Mouse (Mus musculus): Measurements from ENCODE around the gene Sh3bp5.

Sh3bp5 gene

DNA sequence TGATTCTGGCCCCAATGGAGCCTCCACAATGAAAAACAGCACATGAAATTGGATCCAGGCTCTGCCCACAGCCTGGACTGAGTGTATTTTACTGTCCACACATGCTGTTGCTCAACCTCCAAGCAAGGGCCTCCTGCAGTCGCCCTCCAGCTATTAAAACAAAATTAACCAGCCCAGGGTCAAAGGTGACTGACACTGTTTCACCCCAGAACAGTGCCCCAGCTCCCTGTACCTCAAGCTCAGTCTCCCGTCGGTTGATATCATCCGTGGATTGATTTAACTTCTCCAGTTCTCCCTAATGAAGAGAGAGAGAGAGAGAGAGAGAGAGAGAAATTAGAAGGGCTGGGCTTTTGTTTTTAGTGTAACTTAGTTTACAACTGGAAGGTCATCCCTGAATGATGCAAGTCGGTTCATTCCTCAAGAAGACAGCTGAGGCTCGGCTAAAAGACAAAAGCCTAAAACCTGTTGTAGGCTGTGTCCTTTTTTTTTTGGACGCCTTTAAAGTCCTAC lies 2.0 kb downstream of the Sh3bp5 start:
- peak; percentile 58 for DNase-seq (ENCODE audit: low read depth, low spot score)

DNA sequence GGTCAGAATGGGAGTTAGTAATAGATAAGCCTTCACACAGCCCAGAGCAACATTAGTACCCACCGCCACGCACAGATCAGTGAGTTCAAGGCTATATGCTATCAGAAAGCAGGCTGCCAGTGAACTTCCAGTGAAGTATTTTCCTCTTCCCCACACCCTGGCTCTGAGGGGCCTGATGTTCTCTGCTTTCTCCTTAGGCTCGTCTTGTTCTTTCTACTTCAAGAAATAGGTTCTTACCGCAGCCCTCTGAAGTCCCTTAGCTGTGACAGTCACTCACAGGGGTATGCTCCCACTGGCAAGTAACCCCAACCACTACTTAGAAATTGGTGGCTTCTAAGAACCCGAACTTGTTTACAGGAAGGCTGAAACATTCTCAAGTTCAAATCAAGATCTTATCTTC lies 2.8 kb downstream of the Sh3bp5 start:
- peak; percentile 65 for DNase-seq (ENCODE audit: low read depth, low spot score)

DNA sequence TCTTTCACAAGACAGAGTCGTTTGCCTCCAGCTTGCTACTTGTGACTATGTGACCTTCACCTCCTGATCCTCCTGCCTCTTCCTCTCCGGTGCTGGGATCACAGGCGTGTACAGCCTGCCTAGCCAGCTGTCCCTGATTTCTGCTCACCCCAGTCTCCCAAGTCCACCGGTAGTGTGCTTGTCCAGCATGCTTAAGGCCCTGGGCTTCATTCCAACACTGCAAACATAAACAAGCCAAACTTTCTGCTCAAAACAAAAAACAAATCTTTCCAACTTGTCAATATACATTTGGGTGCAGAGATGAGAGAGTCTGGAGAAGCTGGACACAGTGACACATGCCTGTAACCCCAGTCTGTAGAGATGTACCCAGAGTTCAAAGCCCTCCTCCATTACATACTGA lies 3.5 kb downstream of the Sh3bp5 start:
- DNase-seq (ENCODE audit: low read depth, low spot score), result peak; percentile 51

DNA sequence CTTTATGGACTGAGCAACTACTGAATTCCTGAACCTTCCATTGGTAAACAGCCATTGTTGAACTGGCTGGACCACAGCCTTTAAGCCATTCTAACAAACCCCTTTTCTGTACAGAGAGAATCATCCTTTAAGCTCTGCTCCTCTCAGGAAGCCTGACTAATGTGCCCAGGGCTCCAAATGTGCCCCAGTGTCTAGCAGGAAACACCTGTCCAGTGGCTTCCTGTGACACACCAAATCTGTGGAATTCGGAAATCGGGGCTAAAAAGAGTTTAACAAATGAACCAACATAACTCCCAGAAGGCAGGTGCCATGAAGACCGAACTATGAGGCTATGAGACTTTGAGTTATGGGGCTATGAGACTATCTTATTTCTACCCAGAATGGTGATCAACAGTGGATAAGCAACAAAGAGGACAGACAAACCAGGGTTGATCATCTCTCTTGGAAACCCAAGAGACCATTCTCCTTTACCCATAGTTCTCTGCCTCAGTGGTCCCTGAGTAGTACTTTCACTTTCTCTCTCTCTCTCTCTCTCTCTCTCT lies 4.0 kb downstream of the Sh3bp5 start:
- peak; percentile 58 for DNase-seq (ENCODE audit: low read depth, low spot score)

DNA sequence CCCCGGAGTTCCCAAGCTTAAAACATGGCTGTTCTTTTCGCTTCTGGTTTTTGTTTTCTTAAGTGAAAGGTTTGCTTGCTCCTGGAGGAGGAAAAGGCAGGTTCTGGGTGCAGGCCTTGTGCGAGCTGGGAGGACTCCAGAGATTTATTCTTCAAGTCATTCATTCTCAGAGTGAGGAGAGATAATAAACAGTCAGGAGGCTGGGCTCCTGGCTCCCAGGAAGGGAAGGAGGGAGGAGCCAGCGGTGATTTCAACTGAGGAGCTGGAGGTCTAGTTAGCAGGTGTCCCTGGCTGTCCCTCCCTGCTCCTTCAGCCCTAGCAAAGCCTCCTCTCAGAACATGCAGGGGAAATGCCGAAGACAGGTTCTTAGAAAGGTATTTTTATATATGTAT lies 6.9 kb downstream of the Sh3bp5 start:
- DNase-seq (ENCODE audit: low read depth, low spot score), result no peak

DNA sequence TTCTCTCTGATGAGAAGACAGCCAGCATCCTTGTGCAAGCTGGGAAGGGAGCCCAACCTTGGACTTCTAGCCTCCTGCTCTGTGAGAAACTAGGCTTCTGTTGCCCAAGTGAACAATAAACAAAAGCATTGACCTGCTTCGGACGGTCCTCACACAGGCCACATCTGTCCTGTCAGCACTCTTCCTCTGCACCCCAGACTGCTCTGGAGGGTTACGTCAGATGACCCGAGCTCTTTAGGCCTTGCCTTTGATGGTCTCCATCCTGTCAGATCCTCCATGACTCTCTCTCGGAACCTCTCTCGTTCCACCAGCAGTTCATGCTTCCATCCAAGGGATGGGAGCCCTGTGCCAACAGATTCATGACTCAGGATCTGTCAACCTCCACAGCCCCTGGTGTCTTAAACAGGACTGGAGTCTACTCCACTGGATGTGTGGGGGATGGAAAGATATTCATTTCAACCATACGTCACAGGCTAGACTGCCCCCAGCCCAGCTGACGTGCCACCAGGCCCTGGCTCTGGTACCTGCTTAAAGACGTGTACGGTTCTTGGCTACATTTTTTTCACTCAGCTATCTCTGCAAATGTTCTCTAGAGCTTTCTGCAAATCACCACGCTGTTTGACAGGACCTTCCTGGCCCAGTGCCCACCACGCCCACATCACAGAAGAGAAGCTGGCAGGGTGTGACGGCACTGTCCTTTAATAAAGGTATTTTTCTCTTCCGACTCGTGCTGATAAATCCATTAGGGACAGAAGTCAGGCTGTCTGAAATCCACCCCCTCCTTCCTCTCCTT lies 7.5 kb downstream of the Sh3bp5 start:
- no peak for DNase-seq (ENCODE audit: low read depth, low spot score)

DNA sequence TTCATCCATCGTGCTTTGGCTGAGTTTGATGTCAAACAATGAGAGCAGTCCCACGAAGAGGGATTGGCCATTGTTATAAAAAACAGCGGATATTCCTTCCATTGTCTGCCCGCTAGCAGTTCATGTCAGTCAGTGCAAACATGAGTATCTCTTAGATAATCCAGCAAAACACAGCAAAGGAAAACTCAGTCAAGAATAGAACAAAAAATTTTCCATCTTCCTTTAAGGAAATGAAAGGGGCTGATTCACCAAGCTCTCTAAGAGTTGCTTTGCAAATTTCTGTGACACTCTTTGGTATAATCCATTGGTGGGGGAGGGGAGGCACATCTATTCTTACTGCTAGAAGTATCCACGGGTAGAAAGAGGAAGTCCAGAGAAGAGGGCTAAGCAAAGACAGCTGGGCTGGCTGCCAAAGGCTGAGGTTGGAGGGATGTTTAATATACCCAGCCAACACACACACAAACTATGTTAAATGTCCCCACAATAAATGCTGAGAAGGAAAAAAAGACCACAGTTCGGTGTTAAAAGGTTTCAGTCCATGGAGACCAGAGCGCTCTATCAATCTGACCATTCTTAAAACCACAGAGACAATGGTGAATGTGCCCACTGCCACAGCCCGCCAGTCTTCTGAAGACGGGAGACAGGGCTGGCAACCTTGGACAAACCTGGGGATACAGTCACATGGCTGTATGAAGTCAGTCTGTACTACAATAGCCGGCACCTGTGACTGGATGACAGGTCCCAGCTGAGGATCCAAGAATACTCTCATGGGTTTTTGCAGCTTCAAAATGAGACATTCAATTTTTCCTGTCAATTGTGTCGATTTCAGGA lies 12.7 kb downstream of the Sh3bp5 start:
- peak; percentile 91 for DNase-seq (ENCODE audit: low read depth, low spot score)

GRCm38 (mm10) chr14:31422395-31422794 lies 13.5 kb downstream of the Sh3bp5 start:
- DNase-seq (ENCODE audit: low read depth, low spot score), result no peak

GRCm38 (mm10) chr14:31421509-31422295 lies 14.2 kb downstream of the Sh3bp5 start:
- no peak for DNase-seq (ENCODE audit: low read depth, low spot score)

- no peak for DNase-seq (ENCODE audit: low read depth, low spot score)
Observed at GRCm38 (mm10) chr14:31420985-31421384, 14.9 kb downstream of the Sh3bp5 start.

DNA sequence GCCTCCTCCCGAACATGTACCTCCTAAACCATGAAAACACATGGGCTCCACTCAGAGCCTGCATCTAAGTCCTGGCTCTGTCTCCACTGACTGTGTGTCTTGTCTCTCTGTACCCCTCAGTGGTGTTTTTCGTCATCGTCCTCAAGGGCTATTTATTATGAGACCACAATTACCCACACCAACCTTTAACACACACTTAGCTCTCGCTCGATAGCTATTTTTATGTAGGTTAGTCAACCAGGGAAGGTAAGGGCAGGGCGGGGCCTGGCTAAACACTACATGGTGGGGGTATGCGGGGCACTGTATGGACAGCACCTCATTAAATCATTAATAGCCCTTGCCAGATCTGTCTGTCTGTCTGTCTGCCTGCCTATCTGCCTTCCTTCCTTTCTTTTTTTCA lies 15.3 kb downstream of the Sh3bp5 start:
- peak; percentile 82 for DNase-seq (ENCODE audit: low read depth, low spot score)

- DNase-seq (ENCODE audit: low read depth, low spot score), result no peak
Observed at GRCm38 (mm10) chr14:31420135-31420534, 15.7 kb downstream of the Sh3bp5 start.

DNA sequence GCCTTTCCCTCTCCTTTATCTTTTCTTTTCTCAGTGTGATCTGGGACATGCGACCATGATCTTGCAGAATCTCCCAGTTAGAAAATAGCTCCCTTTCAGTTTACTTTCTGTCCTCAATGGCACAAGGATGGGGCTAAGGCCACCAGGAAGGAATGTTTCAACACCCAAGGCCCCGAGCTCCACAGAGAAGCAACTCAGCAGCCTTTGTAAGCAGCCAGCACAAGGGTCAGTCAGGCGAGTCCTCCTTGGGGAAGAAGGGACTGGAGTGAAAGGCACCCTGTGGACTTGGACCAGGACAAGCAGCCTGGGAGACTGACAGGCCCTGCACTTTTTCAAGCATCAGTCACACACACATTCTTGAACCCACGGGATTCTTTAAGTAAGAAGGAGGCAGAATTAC lies 16.6 kb downstream of the Sh3bp5 start:
- DNase-seq (ENCODE audit: low read depth, low spot score), result no peak

- DNase-seq (ENCODE audit: low read depth, low spot score), result no peak
Observed at GRCm38 (mm10) chr14:31416835-31417549, 18.9 kb downstream of the Sh3bp5 start.

DNA sequence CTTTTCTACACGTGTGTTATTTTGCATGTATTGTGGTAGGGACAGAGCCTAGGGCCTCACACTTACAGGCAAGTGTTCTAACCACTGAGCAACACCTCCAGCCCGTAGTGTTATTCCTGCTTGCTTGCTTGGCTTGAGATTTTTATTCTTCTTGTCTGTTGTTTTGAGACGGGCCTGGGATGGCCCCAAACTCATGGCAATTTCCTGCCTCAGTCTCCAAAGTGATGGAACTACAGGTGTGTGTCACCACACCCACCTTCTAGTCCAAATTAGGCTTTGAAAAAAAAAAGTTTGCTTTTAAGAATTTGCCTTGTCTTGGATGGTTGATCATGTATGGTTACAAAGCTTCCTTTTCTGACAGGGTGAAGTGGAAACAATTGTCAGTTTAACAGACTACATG lies 19.5 kb downstream of the Sh3bp5 start:
- DNase-seq (ENCODE audit: low read depth, low spot score), result peak; percentile 91

GRCm38 (mm10) chr14:31414967-31415376 lies 20.9 kb downstream of the Sh3bp5 start:
- DNase-seq (ENCODE audit: low read depth, low spot score), result no peak

DNA sequence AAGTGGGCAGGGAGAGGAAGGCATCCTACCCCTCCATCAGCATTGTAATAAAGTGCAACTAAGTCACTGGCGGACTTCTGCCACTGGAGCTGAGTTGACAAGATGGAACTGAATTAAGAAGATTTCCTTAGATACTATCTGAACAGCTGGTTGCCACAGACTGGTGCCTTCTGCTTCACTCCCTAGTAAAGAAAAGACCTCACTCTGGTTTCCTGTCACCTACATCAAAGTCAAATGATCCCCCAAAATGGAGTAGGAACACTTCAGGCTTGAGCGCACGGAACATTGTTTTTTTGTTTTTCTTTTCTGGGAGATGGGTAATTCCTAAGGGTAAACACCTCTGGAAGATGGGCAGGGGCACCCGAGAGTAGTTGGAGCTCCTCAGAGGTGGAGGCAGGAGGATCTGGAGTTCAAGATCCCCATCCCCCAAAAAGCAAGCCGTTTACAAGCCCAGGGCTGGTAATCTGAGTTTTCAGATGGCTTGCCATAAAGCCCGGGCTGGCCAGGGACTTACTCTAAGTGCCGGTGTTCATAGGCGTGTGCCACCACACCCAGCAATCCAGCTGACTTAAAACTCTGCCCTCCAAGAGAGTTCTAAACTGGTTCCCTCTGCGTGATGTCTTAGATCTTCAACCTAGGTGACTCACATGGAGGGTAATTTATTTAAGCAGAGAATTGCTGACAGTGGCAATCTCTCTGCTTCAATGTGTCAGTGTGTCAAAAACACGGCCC lies 21.5 kb downstream of the Sh3bp5 start:
- DNase-seq (ENCODE audit: low read depth, low spot score), result no peak

DNA sequence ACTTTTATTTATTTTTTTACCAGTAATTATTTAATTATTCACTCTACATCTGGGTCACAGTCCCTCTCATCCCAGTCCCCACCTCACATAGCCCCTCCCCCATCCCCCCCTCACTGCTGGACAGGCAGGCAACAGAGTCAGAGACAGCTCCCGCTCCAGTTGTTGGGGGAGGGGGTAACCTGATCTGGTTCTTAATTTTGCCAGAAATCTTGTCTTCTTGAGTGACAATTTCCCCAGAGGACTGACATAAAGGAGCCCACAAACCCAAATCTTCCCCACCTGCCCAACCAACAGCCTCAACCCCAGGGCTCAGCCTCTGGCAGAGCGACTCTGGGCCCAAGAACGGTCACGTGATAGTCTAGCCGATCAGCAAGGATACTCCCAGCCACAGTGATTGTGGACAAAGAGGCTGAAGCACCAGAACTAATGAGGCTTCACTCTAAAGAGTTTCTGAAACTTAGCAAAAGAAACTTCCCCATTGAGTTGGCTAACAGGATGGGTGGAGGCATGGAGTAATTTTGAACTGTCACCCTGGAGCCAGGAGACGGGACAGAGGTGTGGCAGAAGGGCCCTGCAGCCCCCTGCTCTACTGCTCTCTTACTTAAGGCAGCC lies 22.3 kb downstream of the Sh3bp5 start:
- no peak for DNase-seq (ENCODE audit: low read depth, low spot score)

- DNase-seq (ENCODE audit: low read depth, low spot score), result no peak
Observed at GRCm38 (mm10) chr14:31412651-31413056, 23.2 kb downstream of the Sh3bp5 start.

- no peak for DNase-seq (ENCODE audit: low read depth, low spot score)
Observed at GRCm38 (mm10) chr14:31410737-31411136, 25.1 kb downstream of the Sh3bp5 start.

Data from A20 (cell line).